Mouse (Mus musculus): ENCODE results near the gene Gjc1. TPM values are rescaled to one million over a fixed set of nuclear protein-coding genes. Genes with fewer than 3 reads are reported as not detected.

Gjc1 gene
- polyA plus RNA-seq, 1 experiment from 2014 or later = 38.6 TPM

DNA sequence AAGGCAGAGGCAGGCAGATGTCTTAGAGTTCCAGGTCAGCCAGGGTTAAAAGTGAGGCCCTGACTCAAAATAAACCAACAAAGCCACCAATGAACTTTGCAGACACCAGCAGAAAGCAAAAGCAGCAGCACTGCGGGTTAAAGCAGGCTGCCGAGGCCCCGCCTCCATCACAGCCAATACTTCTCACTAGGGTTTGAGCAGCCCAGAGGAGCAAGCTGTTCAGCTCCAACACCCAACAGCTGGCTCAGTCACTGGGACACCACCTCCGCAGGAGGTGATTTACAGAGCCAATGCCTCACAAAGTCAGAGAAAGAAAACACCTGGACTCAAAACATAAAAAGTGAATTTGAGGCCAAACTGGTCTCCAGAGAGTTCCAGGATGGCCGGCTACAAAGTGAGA, 16.0 kb downstream of the Gjc1 start:
- Histone ChIP-seq H3K9me3 (no peaks in the 10 kb centered on the region), H3K27me3 (replicated peaks) (no peaks in the 10 kb centered on the region), H3K4me2 (replicated peaks) (no peak overlapping the region), H3K27ac (no peak overlapping the region), H3K4me1 (replicated peaks) (0 out of 2 replicates have a peak, but pooled peaks cover 3% of the 10 kb centered on the region), H3K36me3 (0 out of 2 replicates have a peak, but pooled peaks cover 7% of the 10 kb centered on the region), H3K4me3 (replicated peaks) (no peak overlapping the region), H3K9ac (no peak overlapping the region)
- 64% methylated on average over 5 of the region's 5 CpGs for WGBS
- ATAC-seq = no peak

DNA sequence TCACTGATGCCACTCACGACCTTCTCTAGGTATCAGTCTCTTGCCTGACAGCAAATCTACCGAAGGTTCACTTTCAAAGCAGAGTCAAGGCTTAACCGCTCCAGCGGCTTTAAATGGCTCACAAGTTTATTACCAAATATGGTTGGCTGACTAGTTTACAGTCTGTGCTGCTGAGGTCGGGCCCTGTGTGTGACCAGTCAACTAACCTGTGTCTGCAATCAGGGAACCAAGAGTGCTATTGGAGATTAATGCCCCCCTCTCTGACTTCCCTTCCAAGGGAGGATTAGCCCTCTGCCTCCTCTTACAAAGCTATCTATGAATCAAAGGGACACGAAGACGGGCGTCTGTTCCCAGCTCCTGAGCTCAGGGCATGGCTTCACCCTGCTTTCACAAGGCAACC, 25.3 kb downstream of the Gjc1 start:
- Histone ChIP-seq H3K4me1 (replicated peaks) (peaks cover 9% of the 10 kb centered on the region), H3K4me3 (replicated peaks) (no peak overlapping the region), H3K27me3 (replicated peaks) (no peaks in the 10 kb centered on the region), H3K9ac (no peak overlapping the region), H3K27ac (no peak overlapping the region), H3K36me3 (no peaks in the 10 kb centered on the region), H3K4me2 (replicated peaks) (no peak overlapping the region), H3K9me3 (no peaks in the 10 kb centered on the region)
- no peak for ATAC-seq
- 34% methylated on average over 8 of the region's 8 CpGs for WGBS

DNA sequence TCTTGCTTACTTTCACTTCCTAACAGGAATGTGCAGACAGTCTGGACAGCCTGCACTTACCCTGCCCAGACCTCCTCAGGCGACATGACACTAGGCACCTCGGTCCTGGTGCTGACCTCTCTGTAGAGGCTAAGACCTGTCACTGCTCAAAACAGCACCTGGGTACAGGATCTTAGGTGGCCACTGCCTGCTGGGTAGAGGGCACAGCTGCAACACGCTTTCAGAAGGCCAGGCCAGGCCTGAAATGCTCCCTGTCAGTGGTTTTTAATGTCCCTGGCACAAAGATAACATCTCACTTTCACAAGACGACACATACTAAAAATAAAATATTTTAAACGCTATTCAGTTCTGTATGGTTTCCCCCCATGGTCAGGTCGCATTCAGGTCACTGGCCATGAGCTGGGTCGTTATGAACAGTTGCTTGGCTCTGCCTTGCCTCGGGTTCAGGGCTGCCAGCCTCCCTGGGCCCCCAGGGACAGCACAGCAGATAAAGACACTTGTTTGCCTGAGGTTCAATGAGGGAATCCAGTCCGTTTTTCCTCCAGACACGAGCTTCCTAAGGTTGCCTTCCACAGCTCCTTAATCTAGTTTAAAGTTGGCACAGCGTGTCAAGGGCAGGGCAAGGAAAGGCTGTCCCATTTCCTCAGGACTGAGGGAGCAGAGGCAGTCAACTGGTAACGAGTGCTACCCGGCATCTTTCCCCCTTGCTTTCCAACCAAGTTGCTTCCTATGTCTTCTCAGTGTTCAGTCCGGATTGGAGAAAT, 27.6 kb downstream of the Gjc1 start:
- H3K27ac ChIP-seq = peak overlapping the region; percentile 10; the same call in 1 of the 2 replicates

DNA sequence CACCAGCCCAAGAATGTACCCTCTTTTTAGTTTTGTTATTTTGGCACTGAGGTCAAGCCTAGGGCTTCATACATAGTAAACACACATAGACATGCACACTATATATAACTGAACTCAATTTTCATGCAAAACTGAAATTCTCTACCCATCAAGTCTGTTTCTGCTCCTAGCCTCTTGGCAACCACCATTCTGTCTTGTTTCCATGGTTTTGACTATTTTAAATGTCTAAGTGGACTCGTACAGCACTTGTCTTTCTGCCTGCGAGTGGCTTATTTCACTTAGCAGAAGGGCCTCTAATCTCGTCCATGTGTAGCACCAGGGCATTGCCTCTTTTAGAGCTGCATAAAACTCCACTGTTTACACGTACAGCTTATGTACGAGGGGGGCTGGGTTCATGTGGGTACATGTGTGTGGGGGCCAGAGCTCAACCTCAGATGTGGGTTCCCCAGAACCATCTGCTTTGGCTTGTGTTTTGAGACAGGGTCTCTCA, 31.8 kb downstream of the Gjc1 start:
- H3K4me3 ChIP-seq (replicated peaks) = no peak overlapping the region
- H3K27ac ChIP-seq = no peak overlapping the region
- no peak for ATAC-seq
- no peak overlapping the region for H3K9ac ChIP-seq
- H3K4me1 ChIP-seq (replicated peaks) = peaks cover 9% of the 10 kb centered on the region
- no peak overlapping the region for H3K4me2 ChIP-seq (replicated peaks)
- WGBS = 71% methylated on average over 5 of the region's 5 CpGs
- no peaks in the 10 kb centered on the region for H3K36me3 ChIP-seq
- H3K27me3 ChIP-seq (replicated peaks) = 0 out of 2 replicates have a peak, but pooled peaks cover 2% of the 10 kb centered on the region
- no peaks in the 10 kb centered on the region for H3K9me3 ChIP-seq

More for the DNA sequence above, 27.6 kb downstream of the Gjc1 start:
- no peak for ATAC-seq
- no peak overlapping the region for H3K4me3 ChIP-seq (replicated peaks)
- H3K4me1 ChIP-seq (replicated peaks) = peaks cover 9% of the 10 kb centered on the region
- no peaks in the 10 kb centered on the region for H3K36me3 ChIP-seq
- H3K4me2 ChIP-seq (replicated peaks) = no peak overlapping the region
- H3K9me3 ChIP-seq = no peaks in the 10 kb centered on the region
- H3K27me3 ChIP-seq (replicated peaks) = no peaks in the 10 kb centered on the region
- H3K9ac ChIP-seq = no peak overlapping the region
- 40% methylated on average over 14 of the region's 14 CpGs for WGBS

DNA sequence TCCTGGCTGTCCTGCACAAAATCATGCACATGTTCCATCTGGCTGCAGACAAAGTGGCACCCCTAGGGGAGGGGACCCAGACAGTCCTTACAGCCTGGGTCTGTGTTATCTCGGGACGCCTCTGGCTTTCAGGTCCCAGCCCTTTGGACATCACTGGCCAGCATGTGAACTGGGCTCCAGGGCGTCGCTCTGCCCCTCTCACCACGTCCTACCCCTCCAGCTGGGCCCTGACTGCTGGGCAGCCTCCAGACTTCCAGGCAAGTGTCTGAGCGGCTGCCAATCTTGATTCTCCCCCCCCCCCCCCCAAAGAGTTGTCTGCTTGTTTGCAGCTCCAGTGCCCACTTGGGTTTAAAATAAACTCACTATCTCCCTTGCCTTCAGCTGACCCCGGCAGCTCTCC, 36.1 kb downstream of the Gjc1 start:
- no peak overlapping the region for H3K9ac ChIP-seq
- H3K27ac ChIP-seq = no peak overlapping the region
- no peak overlapping the region for H3K4me3 ChIP-seq (replicated peaks)
- WGBS = 44% methylated on average over 7 of the region's 7 CpGs
- H3K4me2 ChIP-seq (replicated peaks) = no peak overlapping the region
- H3K9me3 ChIP-seq = no peaks in the 10 kb centered on the region
- 0 out of 2 replicates have a peak, but pooled peaks cover 2% of the 10 kb centered on the region for H3K27me3 ChIP-seq (replicated peaks)
- peaks cover 5% of the 10 kb centered on the region; the same call in 1 of the 2 replicates for H3K4me1 ChIP-seq (replicated peaks)
- ATAC-seq = no peak
- no peaks in the 10 kb centered on the region for H3K36me3 ChIP-seq

DNA sequence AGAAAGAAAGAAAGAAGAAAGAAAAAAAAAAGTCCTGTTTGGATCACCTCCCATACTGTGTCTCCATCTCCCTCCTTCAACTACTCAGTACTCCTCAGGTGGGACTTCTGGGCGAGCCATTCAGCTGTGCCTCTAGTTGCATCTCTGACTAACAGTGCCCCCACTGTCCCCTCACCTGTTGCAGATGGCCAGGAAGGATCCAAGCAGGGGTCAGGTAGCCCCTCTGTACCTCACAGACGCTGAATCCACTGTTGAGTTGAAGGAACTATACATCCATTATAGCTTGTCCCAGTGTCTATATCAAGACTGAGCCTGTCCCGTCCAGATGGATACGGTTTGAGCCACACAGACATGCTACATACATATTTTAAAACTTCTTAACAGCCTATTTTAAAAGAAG, 38.0 kb downstream of the Gjc1 start:
- Histone ChIP-seq H3K36me3 (no peaks in the 10 kb centered on the region), H3K9me3 (no peaks in the 10 kb centered on the region), H3K4me2 (replicated peaks) (no peak overlapping the region), H3K4me1 (replicated peaks) (peaks cover 16% of the 10 kb centered on the region), H3K27me3 (replicated peaks) (0 out of 2 replicates have a peak, but pooled peaks cover 2% of the 10 kb centered on the region), H3K9ac (no peak overlapping the region), H3K4me3 (replicated peaks) (no peak overlapping the region), H3K27ac (no peak overlapping the region)
- no peak for ATAC-seq
- 82% methylated on average over 4 of the region's 4 CpGs for WGBS

- H3K4me3 ChIP-seq (replicated peaks) = no peak overlapping the region
- no peaks in the 10 kb centered on the region for H3K36me3 ChIP-seq
- peaks cover 16% of the 10 kb centered on the region for H3K4me1 ChIP-seq (replicated peaks)
- no peak overlapping the region for H3K9ac ChIP-seq
- H3K4me2 ChIP-seq (replicated peaks) = no peak overlapping the region
- H3K9me3 ChIP-seq = no peaks in the 10 kb centered on the region
- no peak overlapping the region for H3K27ac ChIP-seq
- peaks cover 2% of the 10 kb centered on the region; the same call in 1 of the 2 replicates for H3K27me3 ChIP-seq (replicated peaks)
- no peak for ATAC-seq
- WGBS = 56% methylated on average over 10 of the region's 10 CpGs
Observed at GRCm38 (mm10) chr11:102780986-102781351, 38.5 kb downstream of the Gjc1 start.

DNA sequence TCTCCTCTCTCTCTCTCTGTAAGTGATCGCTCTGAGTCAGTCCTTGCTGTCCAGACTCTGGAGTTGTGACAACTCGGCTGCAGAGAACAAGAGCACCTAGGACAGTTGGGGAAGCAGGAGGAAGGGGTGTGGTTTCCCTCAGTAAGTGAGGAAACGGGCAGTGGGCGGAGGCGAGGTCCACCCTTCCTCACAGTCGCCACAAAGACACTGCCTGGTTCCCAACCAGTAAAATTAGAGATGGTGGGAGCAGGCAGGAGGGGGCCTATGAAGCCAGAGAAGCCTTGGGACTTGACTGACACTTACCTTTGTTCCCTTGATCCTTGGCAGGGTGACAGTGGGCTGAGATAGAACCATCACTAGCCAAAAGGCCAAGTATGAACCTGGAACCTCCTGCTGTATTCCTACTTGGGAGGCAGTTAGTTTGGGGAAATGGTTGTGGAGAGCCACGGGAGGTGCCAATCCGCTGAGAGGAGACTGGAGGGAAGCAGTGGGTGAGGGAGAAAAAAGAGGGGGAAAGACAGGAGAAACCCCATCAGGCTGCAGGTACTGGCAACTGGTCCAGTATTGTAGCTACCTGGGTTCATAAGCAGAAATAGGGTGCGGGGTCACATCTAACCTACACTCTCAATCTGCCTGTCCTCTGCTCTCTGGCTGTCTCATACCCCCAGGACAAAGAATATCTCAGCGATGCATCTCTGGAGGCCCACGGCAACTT, 39.1 kb downstream of the Gjc1 start:
- Histone ChIP-seq H3K36me3 (no peaks in the 10 kb centered on the region), H3K27me3 (replicated peaks) (peaks cover 2% of the 10 kb centered on the region; the same call in 1 of the 2 replicates), H3K9ac (no peak overlapping the region), H3K4me3 (replicated peaks) (no peak overlapping the region), H3K4me2 (replicated peaks) (no peak overlapping the region), H3K27ac (no peak overlapping the region), H3K4me1 (replicated peaks) (peaks cover 19% of the 10 kb centered on the region), H3K9me3 (no peaks in the 10 kb centered on the region)
- no peak for ATAC-seq
- 49% methylated on average over 11 of the region's 11 CpGs for WGBS

DNA sequence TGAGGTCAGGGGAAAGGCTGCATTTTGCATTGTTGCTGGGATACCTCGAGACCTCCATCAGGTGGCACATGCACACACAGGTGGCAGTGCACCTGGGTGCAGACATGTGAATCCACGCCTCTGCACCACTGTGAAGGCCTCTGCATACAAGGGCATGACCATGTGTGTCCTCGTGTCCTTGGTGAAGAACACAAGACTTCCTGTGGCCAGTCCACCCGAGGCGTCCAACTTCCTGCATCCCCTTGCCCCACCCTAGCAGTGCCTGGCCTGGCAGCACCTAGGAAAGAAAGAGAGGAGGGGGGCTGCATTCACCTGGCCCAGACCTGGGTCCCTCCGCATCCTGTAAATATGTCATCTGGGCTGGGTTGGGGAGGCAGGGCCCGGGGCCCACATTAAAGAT, 39.7 kb downstream of the Gjc1 start:
- Histone ChIP-seq H3K27ac (no peak overlapping the region), H3K27me3 (replicated peaks) (no peaks in the 10 kb centered on the region; the same call in 1 of the 2 replicates), H3K4me1 (replicated peaks) (peaks cover 24% of the 10 kb centered on the region), H3K4me3 (replicated peaks) (no peak overlapping the region), H3K9me3 (no peaks in the 10 kb centered on the region), H3K9ac (no peak overlapping the region), H3K36me3 (no peaks in the 10 kb centered on the region), H3K4me2 (replicated peaks) (no peak overlapping the region)
- 59% methylated on average over 7 of the region's 7 CpGs for WGBS
- no peak for ATAC-seq

GRCm38 (mm10) chr11:102779081-102779638, 40.3 kb downstream of the Gjc1 start:
- Histone ChIP-seq H3K4me3 (replicated peaks) (no peak overlapping the region), H3K27me3 (replicated peaks) (no peaks in the 10 kb centered on the region; the same call in 1 of the 2 replicates), H3K9ac (no peak overlapping the region), H3K9me3 (no peaks in the 10 kb centered on the region), H3K4me1 (replicated peaks) (peaks cover 24% of the 10 kb centered on the region), H3K27ac (no peak overlapping the region), H3K36me3 (no peaks in the 10 kb centered on the region), H3K4me2 (replicated peaks) (no peak overlapping the region)
- ATAC-seq = no peak
- 82% methylated on average over 8 of the region's 8 CpGs for WGBS

DNA sequence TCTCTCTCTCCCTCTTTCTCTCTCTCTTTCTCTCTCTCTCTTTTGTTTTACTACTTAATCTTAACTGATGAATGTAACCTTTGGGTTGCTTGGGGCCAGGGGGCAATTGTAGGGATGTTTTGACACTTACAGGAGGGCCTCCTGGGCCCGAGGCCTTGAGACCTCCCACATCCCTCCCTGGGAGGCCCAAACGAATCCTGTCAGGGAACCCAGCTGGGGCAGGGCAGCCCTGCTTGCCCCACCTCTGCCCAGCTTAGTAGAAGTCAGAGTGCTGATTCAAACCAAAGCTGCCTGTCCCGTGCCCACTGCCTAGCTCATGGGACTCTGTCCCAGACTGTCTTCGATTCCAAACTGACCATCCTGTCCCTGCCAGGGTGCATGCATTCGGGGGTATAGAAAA, 40.9 kb downstream of the Gjc1 start:
- Histone ChIP-seq H3K4me1 (replicated peaks) (peaks cover 24% of the 10 kb centered on the region), H3K9me3 (no peaks in the 10 kb centered on the region), H3K9ac (no peak overlapping the region), H3K36me3 (no peaks in the 10 kb centered on the region), H3K27me3 (replicated peaks) (no peaks in the 10 kb centered on the region; the same call in 1 of the 2 replicates), H3K4me2 (replicated peaks) (no peak overlapping the region), H3K4me3 (replicated peaks) (no peak overlapping the region), H3K27ac (no peak overlapping the region)
- no peak for ATAC-seq
- 51% methylated on average over 5 of the region's 5 CpGs for WGBS

DNA sequence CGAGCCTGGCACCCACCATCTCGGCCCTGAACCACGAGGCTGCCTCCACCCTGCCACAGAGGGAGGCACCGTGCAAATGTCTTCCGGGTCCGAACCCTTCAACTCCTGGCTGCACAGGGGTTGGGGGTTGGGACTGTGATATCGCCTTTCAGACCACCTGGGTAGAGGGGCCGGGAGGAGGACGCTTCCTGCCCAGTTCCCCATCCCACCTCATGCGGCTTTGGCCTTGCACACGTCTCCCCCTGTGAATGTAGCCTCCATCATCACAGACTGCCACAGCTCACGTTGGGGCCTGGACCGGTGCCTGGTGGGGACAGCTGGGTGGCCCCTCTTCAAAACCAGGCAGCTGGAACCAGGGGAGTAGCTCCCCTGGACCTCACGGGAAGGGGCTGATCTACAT, 41.3 kb downstream of the Gjc1 start:
- H3K36me3 ChIP-seq = no peaks in the 10 kb centered on the region
- peaks cover 24% of the 10 kb centered on the region for H3K4me1 ChIP-seq (replicated peaks)
- H3K9ac ChIP-seq = peak overlapping the region; percentile 28; the same call in 1 of the 2 replicates
- H3K4me2 ChIP-seq (replicated peaks) = peak overlapping the region; percentile 55
- ATAC-seq = no peak
- no peak overlapping the region for H3K27ac ChIP-seq
- no peak overlapping the region for H3K4me3 ChIP-seq (replicated peaks)
- WGBS = 44% methylated on average over 14 of the region's 14 CpGs
- no peaks in the 10 kb centered on the region; the same call in 1 of the 2 replicates for H3K27me3 ChIP-seq (replicated peaks)
- no peaks in the 10 kb centered on the region for H3K9me3 ChIP-seq
